Mouse (Mus musculus): ENCODE results near the gene Srd5a1. TPM values are rescaled to one million over a fixed set of nuclear protein-coding genes. Genes with fewer than 3 reads are reported as not detected.

Gene Srd5a1
- total and polyA plus RNA-seq, 2 experiments from 2014 or later = 22.6 to 34.7 TPM

GRCm38 (mm10) chr13:69524158-69524530, 87.1 kb downstream of the Srd5a1 start:
- Histone ChIP-seq H3K36me3 (ENCODE audit: insufficient read depth, low read length) (no peaks in the 10 kb centered on the region), H3K4me1 (ENCODE audit: insufficient read depth, low read length) (peaks cover 33% of the 10 kb centered on the region; the same call in 1 of the 2 replicates), H3K27me3 (ENCODE audit: insufficient read depth, low read length) (no peaks in the 10 kb centered on the region), H3K9ac (replicated peaks; ENCODE audit: low read length) (no peak overlapping the region), H3K4me2 (ENCODE audit: low read depth, low read length) (no peak overlapping the region), H3K27ac (no peak overlapping the region), H3K9me3 (ENCODE audit: low read length) (no peaks in the 10 kb centered on the region), H3K4me3 (ENCODE audit: low read length) (no peak overlapping the region)
- no peak for ATAC-seq
- no peak for TF ChIP-seq CTCF (IDR thresholded peaks at IDR 0.05; ENCODE audit: low read depth)
- 64% methylated on average over 2 of the region's 2 CpGs for WGBS
- DNase-seq (ENCODE audit: low spot score) = no peak

Other genes starting within 250 kb of the Srd5a1 start
- gene Nsun2, start 77.7 kb downstream of the Srd5a1 start, total RNA-seq (2014; rRNA removed) = 34.9 and 37.6 TPM in 2 replicates
- gene Nsun2, start 77.7 kb downstream of the Srd5a1 start, polyA plus RNA-seq (2015; fragmentation: Nextera tagmentation; extraction: Ambion mirVana) = 61.5 and 62.1 TPM in 2 replicates
- gene Tent4a, start 76.8 kb downstream of the Srd5a1 start, total RNA-seq (2014; rRNA removed) = 22.3 and 22.6 TPM in 2 replicates
- gene Tent4a, start 76.8 kb downstream of the Srd5a1 start, polyA plus RNA-seq (2015; fragmentation: Nextera tagmentation; extraction: Ambion mirVana) = 4.8 and 5.1 TPM in 2 replicates
- 157 and 198 TPM in 2 replicates for gene Ube2ql1, start 128.4 kb upstream of the Srd5a1 start, total RNA-seq (2014; rRNA removed)
- 25.0 and 28.6 TPM in 2 replicates for gene Ube2ql1, start 128.4 kb upstream of the Srd5a1 start, polyA plus RNA-seq (2015; fragmentation: Nextera tagmentation; extraction: Ambion mirVana)
- gene Med10, start 191.0 kb upstream of the Srd5a1 start, total RNA-seq (2014; rRNA removed) = 39.8 and 51.3 TPM in 2 replicates
- 152 and 157 TPM in 2 replicates for gene Med10, start 191.0 kb upstream of the Srd5a1 start, polyA plus RNA-seq (2015; fragmentation: Nextera tagmentation; extraction: Ambion mirVana)

Measured in hindbrain, postnatal 0 days (tissue).